In the genomic region with DNA sequence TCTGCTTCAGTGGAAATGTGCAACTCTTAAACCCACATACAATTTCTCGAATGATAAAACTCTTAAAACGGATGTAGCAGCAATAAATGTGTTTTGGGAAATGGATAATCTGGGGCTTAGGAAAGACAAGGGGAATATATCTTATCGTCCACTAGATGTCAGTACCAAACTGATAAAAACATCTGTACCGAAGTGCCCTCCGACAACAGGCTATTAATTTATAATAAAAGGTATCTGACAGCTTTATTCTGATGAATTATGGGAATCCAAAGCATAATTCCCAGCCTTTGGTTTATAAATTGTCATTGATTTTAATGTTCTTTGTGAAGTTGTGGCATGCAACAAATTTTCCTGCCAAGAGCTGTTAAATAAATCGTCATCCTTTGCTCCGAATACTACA, we compare ENCODE assay signal across 13 mouse cellular contexts.
DNase-seq lines count a peak whose midpoint lies in the region; ATAC-seq and TF ChIP-seq lines count a peak whose summit lies in the region.
"Had no signal": no experiment of that assay in that cellular context is flagged by ENCODE, and none has a peak within 500 bp of the region (broad histone marks: within the 10 kb centered on the region; RNA-seq: fewer than 3 reads in every experiment).

No protein-coding gene starts in this region.

- H3K27ac ChIP-seq in kidney, postnatal 0 days: no peak overlapping the region
- no peak overlapping the region for H3K27ac ChIP-seq in limb, embryonic 14.5 days (replicated peaks; ENCODE audit: low read depth, low read length)
- H3K27ac ChIP-seq: kidney, embryonic 15.5 days had no signal

- H3K4me1 ChIP-seq in kidney, postnatal 0 days (replicated peaks; ENCODE audit: insufficient read depth, low read length): no peaks in the 10 kb centered on the region
- no peaks in the 10 kb centered on the region for H3K4me1 ChIP-seq in limb, embryonic 14.5 days (ENCODE audit: control insufficient read depth, insufficient read depth, low read length)
- H3K4me1 ChIP-seq: kidney, embryonic 15.5 days had no signal

- DNase-seq in CD4-positive, CD25-positive, alpha-beta regulatory T cell, adult 2 months (ENCODE audit: low read depth, low spot score): peak; percentile 29
- DNase-seq in kidney, postnatal 0 days (ENCODE audit: low spot score): peak; percentile 78
- no peak for DNase-seq in kidney, adult 8-10 months
- peak; percentile 55 for DNase-seq in Muller cell, postnatal 12 days (ENCODE audit: inconsistent ontology term)
- DNase-seq in limb, embryonic 14.5 days (ENCODE audit: low spot score): peak; percentile 45
- no peak for DNase-seq in spleen, postnatal 4 days (ENCODE audit: low spot score in 2 of 2)
- DNase-seq in adrenal gland, postnatal 4 days (ENCODE audit: low spot score in 2 of 2): no peak
- DNase-seq: cerebellum, postnatal 25 days; heart, adult 11 months had no signal

- 41% methylated on average over 7 of the region's 7 CpGs for WGBS in kidney, postnatal 0 days
- 49% methylated on average over 7 of the region's 7 CpGs for WGBS in limb, embryonic 14.5 days

- TF ChIP-seq CTCF in kidney, postnatal 0 days (IDR thresholded peaks at IDR 0.05; ENCODE audit: low read depth): peak; percentile 67

- ATAC-seq in CD4-positive, CD25-positive, alpha-beta regulatory T cell, adult 4 months: no peak
- ATAC-seq in kidney, postnatal 0 days (replicated peaks; ENCODE audit: low FRiP score, low read depth): no peak
- ATAC-seq in limb, embryonic 14.5 days (ENCODE audit: low FRiP score, low read depth): no peak
- ATAC-seq: activated CD4-positive, CD25-positive, alpha-beta regulatory T cell, adult 4 months had no signal

- H3K36me3 ChIP-seq in kidney, postnatal 0 days (ENCODE audit: insufficient read depth, low read length): no peaks in the 10 kb centered on the region
- H3K36me3 ChIP-seq in limb, embryonic 14.5 days (ENCODE audit: control insufficient read depth, insufficient read depth, low read length): no peaks in the 10 kb centered on the region
- H3K36me3 ChIP-seq: kidney, embryonic 15.5 days; limb, embryonic 12.5 days had no signal

- no peak overlapping the region for H3K9ac ChIP-seq in kidney, postnatal 0 days (ENCODE audit: low read depth, low read length)
- no peak overlapping the region for H3K9ac ChIP-seq in limb, embryonic 14.5 days (ENCODE audit: low read depth, low read length, severe bottlenecking)
- H3K9ac ChIP-seq: kidney, embryonic 15.5 days; limb, embryonic 12.5 days had no signal

- H3K9me3 ChIP-seq in kidney, postnatal 0 days (replicated peaks; ENCODE audit: low read length): no peaks in the 10 kb centered on the region
- no peaks in the 10 kb centered on the region for H3K9me3 ChIP-seq in limb, embryonic 14.5 days (ENCODE audit: control insufficient read depth, low read length)
- H3K9me3 ChIP-seq: kidney, embryonic 15.5 days; limb, embryonic 12.5 days had no signal

- no peak for TF ChIP-seq POLR2A in limb, embryonic 14.5 days (IDR thresholded peaks at IDR 0.05; ENCODE audit: borderline replicate concordance, extremely low read depth, insufficient read depth, insufficient read length)

- H3K27me3 ChIP-seq in kidney, postnatal 0 days (ENCODE audit: insufficient read depth, low read length): no peaks in the 10 kb centered on the region
- no peaks in the 10 kb centered on the region for H3K27me3 ChIP-seq in limb, embryonic 14.5 days (ENCODE audit: control insufficient read depth, insufficient read depth, low read length)

- H3K4me2 ChIP-seq in kidney, postnatal 0 days (ENCODE audit: low read length): no peak overlapping the region
- no peak overlapping the region for H3K4me2 ChIP-seq in limb, embryonic 14.5 days (replicated peaks; ENCODE audit: low read depth, low read length, severe bottlenecking)
- H3K4me2 ChIP-seq: kidney, embryonic 15.5 days; limb, embryonic 12.5 days had no signal

- no peak overlapping the region for H3K4me3 ChIP-seq in kidney, postnatal 0 days (replicated peaks; ENCODE audit: low read depth, low read length)
- no peak overlapping the region for H3K4me3 ChIP-seq in limb, embryonic 14.5 days (replicated peaks; ENCODE audit: low read length)
- H3K4me3 ChIP-seq: kidney, embryonic 15.5 days; limb, embryonic 12.5 days had no signal

Comparison
In these comparisons a context has a peak if more than half of its experiments do, and no peak if none do; other contexts are left out.
1. DNase-seq: peak in CD4-positive, CD25-positive, alpha-beta regulatory T cell, adult 2 months (single experiment), kidney, postnatal 0 days (single experiment), Muller cell, postnatal 12 days (single experiment) and limb, embryonic 14.5 days (single experiment); none in kidney, adult 8-10 months (0 of 2), spleen, postnatal 4 days (0 of 2) and adrenal gland, postnatal 4 days (0 of 2).